Mouse (Mus musculus) liver, adult 2 months (tissue): ENCODE results near the gene Ahsg.

ENCODE experiments used
- CTCF ChIP-seq: fragments of 200-500 bp; IDR thresholded peaks from 2 replicates; pipeline ENCODE4 v1.5.1; 2011; ENCODE audit warnings: low read depth, low read length, control low read depth
- POLR2A ChIP-seq: fragments of 200-500 bp; IDR thresholded peaks from 2 replicates; pipeline ENCODE4 v1.6.1; 2011; ENCODE audit warnings: low read length, control low read depth; ENCODE audit not compliant: insufficient read depth; ENCODE audit errors: extremely low read depth

GRCm38 (mm10) chr16:22848331-22848730, 42.7 kb upstream of the Ahsg start:
- TF ChIP-seq POLR2A (no peak), CTCF (no peak)
